Mouse (Mus musculus) mouse trophoblast stem cell (cell line): ENCODE measurements at regions not wholly inside any gene's neighbourhood (a gene's known extent, or its start where the extent isn't known, plus 50 kb on each side); places are given as distances from the start of the nearest gene placed in this dataset.

Experiments used
- in situ Hi-C, 2 experiments: fragments of 300-500 bp; cut with MseI, MboI; formaldehyde crosslinking; loops; 2 replicates in 1 of 2; 3 replicates in 1 of 2; pipeline ENCODE4 v1.15.1; 2025

GRCm38 (mm10) chr12:55926276-55926973 lies 90.3 kb downstream of the Brms1l start:
- in situ Hi-C loops, result no loop called here
